In the genomic region with DNA sequence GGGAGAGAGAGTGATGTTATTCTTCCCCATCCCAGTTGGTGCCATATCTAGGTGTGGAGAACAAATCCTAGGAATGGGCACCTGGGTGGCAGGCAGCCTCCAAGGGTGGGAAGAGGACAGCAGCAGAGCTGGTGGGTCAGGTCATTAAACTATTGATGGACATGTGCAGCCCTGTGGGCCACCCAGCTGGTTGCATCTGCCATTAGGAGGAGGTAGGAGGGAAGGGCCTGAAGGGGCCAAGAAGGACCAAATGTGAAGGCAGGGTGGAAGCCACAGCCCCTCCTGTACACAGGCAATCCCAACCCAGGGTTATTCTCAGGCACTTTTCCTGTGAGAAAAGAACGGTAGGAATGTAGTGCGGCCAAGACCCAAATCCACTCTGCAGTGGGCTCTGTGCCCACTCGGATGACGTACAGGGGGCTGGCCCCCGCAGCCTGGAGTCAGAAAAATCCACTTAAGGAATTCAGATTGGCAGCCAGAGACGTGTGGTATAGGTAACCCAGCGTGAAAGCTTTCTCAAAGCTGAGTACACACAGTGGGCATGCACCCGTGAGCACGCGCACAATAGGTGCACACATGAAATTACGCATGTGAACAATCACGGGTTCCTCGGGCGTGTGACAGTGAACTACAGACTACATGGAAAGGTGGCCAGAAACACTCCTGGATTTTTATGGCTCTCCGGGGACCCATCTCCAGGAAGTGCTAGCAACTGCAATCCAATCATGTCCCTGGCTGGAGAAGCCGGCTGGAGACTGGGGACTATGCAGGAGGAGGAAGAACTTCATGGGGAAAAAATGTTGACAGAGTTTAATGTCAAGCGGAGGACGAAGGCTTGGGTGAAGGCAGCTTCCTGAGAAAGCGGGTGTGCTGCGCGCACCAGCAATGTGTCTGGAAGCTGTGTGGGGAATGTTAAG, we compare ENCODE assay signal across 11 mouse cellular contexts.
DNase-seq lines count a peak whose midpoint lies in the region; ATAC-seq and TF ChIP-seq lines count a peak whose summit lies in the region.
"Had no signal": no experiment of that assay in that cellular context is flagged by ENCODE, and none has a peak within 500 bp of the region (broad histone marks: within the 10 kb centered on the region; RNA-seq: fewer than 3 reads in every experiment).

No protein-coding gene starts in this region.

- 38% methylated on average over 21 of the region's 21 CpGs for WGBS in heart, postnatal 0 days
- WGBS in limb, embryonic 12.5 days: 56% methylated on average over 21 of the region's 21 CpGs
- WGBS in stomach, embryonic 14.5 days: 76% methylated on average over 21 of the region's 21 CpGs

- H3K36me3 ChIP-seq in heart, postnatal 0 days (replicated peaks; ENCODE audit: control insufficient read depth, insufficient read depth, low read length): 0 out of 2 replicates have a peak, but pooled peaks cover 12% of the 10 kb centered on the region
- H3K36me3 ChIP-seq in limb, embryonic 12.5 days: 0 out of 2 replicates have a peak, but pooled peaks cover 6% of the 10 kb centered on the region
- no peaks in the 10 kb centered on the region for H3K36me3 ChIP-seq in stomach, embryonic 14.5 days (ENCODE audit: control insufficient read depth, insufficient read depth, low read length)
- H3K36me3 ChIP-seq: forebrain, embryonic 12.5 days; neural tube, embryonic 13.5 days had no signal

- peaks cover 68% of the 10 kb centered on the region for H3K4me1 ChIP-seq in heart, postnatal 0 days (ENCODE audit: control insufficient read depth, insufficient read depth)
- H3K4me1 ChIP-seq in limb, embryonic 12.5 days (replicated peaks): peaks cover 71% of the 10 kb centered on the region
- peaks cover 48% of the 10 kb centered on the region for H3K4me1 ChIP-seq in stomach, embryonic 14.5 days (ENCODE audit: control insufficient read depth, insufficient read depth, low read length)

- H3K4me3 ChIP-seq in heart, postnatal 0 days (ENCODE audit: low read depth, low read length): no peak overlapping the region
- no peak overlapping the region for H3K4me3 ChIP-seq in limb, embryonic 12.5 days (replicated peaks)
- H3K4me3 ChIP-seq in stomach, embryonic 14.5 days (ENCODE audit: low read depth, low read length): no peak overlapping the region
- H3K4me3 ChIP-seq: forebrain, embryonic 12.5 days; neural tube, embryonic 13.5 days had no signal

- H3K9me3 ChIP-seq in heart, postnatal 0 days (replicated peaks; ENCODE audit: control insufficient read depth, low read length): no peaks in the 10 kb centered on the region
- no peaks in the 10 kb centered on the region for H3K9me3 ChIP-seq in limb, embryonic 12.5 days
- no peaks in the 10 kb centered on the region for H3K9me3 ChIP-seq in stomach, embryonic 14.5 days (ENCODE audit: control insufficient read depth, low read depth, low read length)
- H3K9me3 ChIP-seq: forebrain, embryonic 12.5 days; neural tube, embryonic 13.5 days had no signal

- no peak overlapping the region for H3K4me2 ChIP-seq in heart, postnatal 0 days (ENCODE audit: low read depth, low read length)
- no peak overlapping the region for H3K4me2 ChIP-seq in limb, embryonic 12.5 days
- no peak overlapping the region for H3K4me2 ChIP-seq in stomach, embryonic 14.5 days (replicated peaks; ENCODE audit: low read depth, low read length)
- H3K4me2 ChIP-seq: forebrain, embryonic 12.5 days; neural tube, embryonic 13.5 days had no signal

- peak; percentile 72 for DNase-seq in gastrocnemius, adult 18-20 months (ENCODE audit: low spot score)
- no peak for DNase-seq in gastrocnemius, postnatal 10 days
- peak; percentile 34 for DNase-seq in heart, postnatal 0 days (ENCODE audit: low spot score)
- DNase-seq in layer of hippocampus, postnatal 10 days (ENCODE audit: low spot score in 2 of 2): no peak
- no peak for DNase-seq in adrenal gland, adult 8-10 months
- DNase-seq: cerebellum, adult 11 months had no signal

- H3K27ac ChIP-seq in heart, postnatal 0 days (ENCODE audit: low read depth): peak overlapping the region; percentile 69
- H3K27ac ChIP-seq in limb, embryonic 12.5 days: peak overlapping the region; percentile 75
- H3K27ac ChIP-seq in stomach, embryonic 14.5 days (ENCODE audit: low read length): 0 out of 2 replicates have a peak overlapping the region, but pooled peaks have one; percentile 27
- H3K27ac ChIP-seq: forebrain, embryonic 12.5 days; neural tube, embryonic 13.5 days had no signal

- peak; percentile 58 for ATAC-seq in heart, postnatal 0 days (ENCODE audit: insufficient read depth, low read depth)
- peak; percentile 37; the same call in 1 of the 2 replicates for ATAC-seq in limb, embryonic 12.5 days (ENCODE audit: insufficient number of reproducible peaks, insufficient read depth, low FRiP score, low TSS enrichment, low read depth)
- ATAC-seq in stomach, embryonic 14.5 days (ENCODE audit: insufficient number of reproducible peaks, insufficient read depth, low FRiP score, low read depth): 0 out of 2 replicates have a peak, but pooled peaks have one; percentile 20
- no peak for ATAC-seq in cerebellum, adult (ENCODE audit: insufficient number of reproducible peaks, low FRiP score, low TSS enrichment)

- H3K9ac ChIP-seq in heart, postnatal 0 days (replicated peaks; ENCODE audit: low read depth, low read length): no peak overlapping the region
- no peak overlapping the region for H3K9ac ChIP-seq in limb, embryonic 12.5 days (replicated peaks)
- no peak overlapping the region for H3K9ac ChIP-seq in stomach, embryonic 14.5 days (replicated peaks; ENCODE audit: low read depth, low read length)
- H3K9ac ChIP-seq: forebrain, embryonic 12.5 days; neural tube, embryonic 13.5 days had no signal

- no peaks in the 10 kb centered on the region for H3K27me3 ChIP-seq in heart, postnatal 0 days (ENCODE audit: control insufficient read depth, insufficient read depth, low read length)
- H3K27me3 ChIP-seq in limb, embryonic 12.5 days: no peaks in the 10 kb centered on the region
- H3K27me3 ChIP-seq in stomach, embryonic 14.5 days (ENCODE audit: control insufficient read depth, insufficient read depth, low read length): no peaks in the 10 kb centered on the region
- H3K27me3 ChIP-seq: forebrain, embryonic 12.5 days; neural tube, embryonic 13.5 days had no signal

- no peak for TF ChIP-seq CTCF in heart, postnatal 0 days (IDR thresholded peaks at IDR 0.05; ENCODE audit: low read depth)

- TF ChIP-seq EP300 in heart, postnatal 0 days (IDR thresholded peaks at IDR 0.05; ENCODE audit: low read depth): no peak

Comparison
In these comparisons a context has a peak if more than half of its experiments do, and no peak if none do; other contexts are left out.
1. DNase-seq: peak in gastrocnemius, adult 18-20 months (single experiment) and heart, postnatal 0 days (single experiment); none in gastrocnemius, postnatal 10 days (single experiment), layer of hippocampus, postnatal 10 days (0 of 2) and adrenal gland, adult 8-10 months (single experiment).
2. Peak in every context shown above with its lines, with median percentiles within 50 percentile points of each other: H3K27ac ChIP-seq.